Mouse (Mus musculus) spleen, postnatal 4 days (tissue): ENCODE data around the gene B3galnt1.

Source experiments
- DNase-seq, 2 experiments: peaks; one replicate each; pipeline ENCODE4 v3.0.0; 2022; ENCODE audit warnings: low spot score in 2 of 2

Gene B3galnt1

GRCm38 (mm10) chr3:69598261-69599165, at the start of gene B3galnt1:
Gene B3galnt1, minus strand, starts transcription at chr3:69598960.
- peak in 1 of 2 experiments; percentile 24 for DNase-seq

- DNase-seq, result no peak
These were observed 35.8 kb upstream of the B3galnt1 start for GRCm38 (mm10) chr3:69634521-69634920.

- no peak for DNase-seq
These were observed 35.1 kb upstream of the B3galnt1 start for GRCm38 (mm10) chr3:69633706-69634420.

GRCm38 (mm10) chr3:69626963-69627590, 28.3 kb upstream of the B3galnt1 start:
- DNase-seq, result no peak

DNA sequence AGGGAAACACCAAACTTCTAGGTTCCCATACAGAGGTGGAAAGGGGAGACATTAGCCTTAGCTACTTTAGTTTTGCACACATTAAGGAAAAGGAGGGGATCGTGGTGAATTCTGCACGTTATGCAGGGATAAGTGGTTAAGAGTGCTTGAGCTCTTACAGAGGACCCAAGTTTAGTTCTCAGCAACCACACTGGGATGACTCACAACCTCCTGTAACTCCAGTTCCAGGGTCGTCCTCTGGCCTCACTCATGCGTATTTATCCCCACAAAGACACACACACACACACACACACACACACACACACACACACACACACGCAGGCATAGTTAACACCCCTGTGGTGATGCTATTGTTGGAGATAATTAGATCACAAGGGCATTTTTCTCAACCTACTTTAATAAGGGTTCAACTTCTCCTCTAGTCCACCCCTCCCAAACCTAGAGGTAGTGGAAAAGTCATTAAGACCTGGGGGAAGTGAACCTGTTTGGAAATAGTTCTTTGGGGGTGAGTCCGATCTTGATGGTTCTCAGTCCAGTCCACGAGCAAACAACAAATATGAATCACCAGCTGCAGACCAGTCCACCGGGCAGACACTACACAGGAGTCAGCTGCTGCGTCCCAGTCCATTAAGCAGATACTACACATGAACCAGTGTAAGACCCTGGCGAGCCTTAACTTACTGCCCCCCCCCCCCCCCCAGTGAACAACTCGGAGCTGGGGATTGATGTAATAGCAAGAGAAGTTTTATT, 27.6 kb upstream of the B3galnt1 start:
- no peak for DNase-seq

GRCm38 (mm10) chr3:69624182-69624581, 25.4 kb upstream of the B3galnt1 start:
- no peak for DNase-seq

GRCm38 (mm10) chr3:69607909-69608308, 9.1 kb upstream of the B3galnt1 start:
- DNase-seq, result no peak

DNA sequence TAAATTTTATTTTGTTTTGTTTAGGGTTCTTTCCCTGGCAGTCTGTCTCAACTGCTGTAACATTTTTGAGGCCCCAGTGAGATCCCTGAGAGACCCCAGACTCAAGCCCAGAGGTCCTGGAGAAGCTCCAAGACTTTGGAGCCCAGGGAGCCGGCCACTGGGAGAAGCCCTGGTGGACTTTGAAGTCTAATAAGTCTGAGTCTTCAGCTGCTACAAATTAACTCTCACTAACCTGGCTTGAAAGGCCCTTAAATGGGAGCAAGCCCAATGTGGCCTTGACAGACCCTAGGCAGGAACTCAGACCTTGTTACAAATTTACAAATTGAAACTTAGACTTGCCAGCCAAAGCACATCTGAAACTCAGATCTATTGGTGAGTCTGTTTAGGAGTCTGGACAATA, 8.7 kb upstream of the B3galnt1 start:
- no peak for DNase-seq

GRCm38 (mm10) chr3:69606923-69607322, 8.2 kb upstream of the B3galnt1 start:
- no peak for DNase-seq

GRCm38 (mm10) chr3:69599166-69599500, 373 bp upstream of the B3galnt1 start:
- no peak for DNase-seq

DNA sequence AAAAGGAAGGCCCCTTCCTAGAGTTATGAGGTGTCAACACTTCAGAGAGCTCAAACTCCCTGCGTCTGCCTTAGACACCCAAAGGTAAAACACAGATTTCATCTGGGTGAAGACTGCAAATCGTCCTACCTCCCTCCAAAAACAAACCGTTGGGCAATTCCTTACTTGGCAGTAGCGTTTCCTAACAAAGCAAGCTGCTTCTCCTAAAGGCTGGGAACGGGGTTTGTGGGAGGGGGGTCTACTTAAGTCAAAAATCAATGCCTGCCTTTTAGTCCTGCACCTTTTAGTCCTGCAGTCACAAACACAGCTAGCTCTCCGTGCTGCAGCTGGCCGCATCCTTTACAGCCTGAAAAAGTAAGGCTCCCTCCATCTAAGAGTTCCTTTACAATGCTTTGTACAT, 944 bp downstream of the B3galnt1 start:
- DNase-seq, result no peak

- no peak for DNase-seq
These were observed 1.5 kb downstream of the B3galnt1 start for GRCm38 (mm10) chr3:69597211-69597610.

DNA sequence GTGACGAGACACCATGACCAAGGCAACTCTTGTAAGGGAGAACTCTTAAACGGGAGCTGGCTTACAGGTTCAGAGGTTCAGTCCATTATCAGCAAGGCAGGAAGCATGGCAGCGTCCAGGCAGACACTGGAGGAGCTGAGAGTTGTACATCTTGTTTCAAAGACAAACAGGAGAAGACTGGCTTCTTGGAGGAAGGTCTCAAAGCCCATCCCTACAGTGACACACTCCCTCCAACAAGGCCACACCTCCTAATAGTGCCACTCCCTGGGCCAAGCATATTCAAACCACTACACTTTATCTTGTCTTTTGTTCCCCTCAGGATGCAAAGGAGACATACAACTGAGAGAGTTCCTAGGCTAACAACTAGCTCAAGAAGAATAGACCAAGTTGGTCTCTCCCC, 2.6 kb downstream of the B3galnt1 start:
- no peak for DNase-seq

DNA sequence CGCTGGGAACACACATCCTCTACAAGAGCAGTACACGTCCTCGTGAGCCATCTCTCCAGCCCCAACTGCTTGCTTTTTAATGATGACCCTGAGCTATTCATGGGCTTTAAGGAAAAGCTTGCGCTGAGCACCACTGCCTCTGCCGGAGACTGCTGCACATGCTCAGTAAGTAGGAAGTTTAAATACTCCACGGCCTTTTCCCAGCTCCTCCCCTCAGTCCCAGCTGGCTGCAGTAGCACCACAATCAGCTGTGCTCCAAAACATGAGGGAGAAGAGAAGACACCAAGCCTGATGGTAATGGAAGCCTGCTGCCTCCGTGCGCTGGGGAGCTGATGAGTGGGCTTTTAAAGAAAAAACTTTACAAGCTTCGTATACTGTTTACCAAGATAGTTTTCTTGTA, 4.7 kb downstream of the B3galnt1 start:
- DNase-seq, result no peak

- DNase-seq, result no peak
These were observed 5.3 kb downstream of the B3galnt1 start for GRCm38 (mm10) chr3:69593426-69593825.

GRCm38 (mm10) chr3:69588101-69588760, 10.5 kb downstream of the B3galnt1 start:
- no peak for DNase-seq

GRCm38 (mm10) chr3:69583798-69584197, 15.0 kb downstream of the B3galnt1 start:
- no peak for DNase-seq

- DNase-seq, result no peak
These were observed 20.0 kb downstream of the B3galnt1 start for GRCm38 (mm10) chr3:69578791-69579190.

- no peak for DNase-seq
These were observed 22.0 kb downstream of the B3galnt1 start for GRCm38 (mm10) chr3:69576715-69577114.

DNA sequence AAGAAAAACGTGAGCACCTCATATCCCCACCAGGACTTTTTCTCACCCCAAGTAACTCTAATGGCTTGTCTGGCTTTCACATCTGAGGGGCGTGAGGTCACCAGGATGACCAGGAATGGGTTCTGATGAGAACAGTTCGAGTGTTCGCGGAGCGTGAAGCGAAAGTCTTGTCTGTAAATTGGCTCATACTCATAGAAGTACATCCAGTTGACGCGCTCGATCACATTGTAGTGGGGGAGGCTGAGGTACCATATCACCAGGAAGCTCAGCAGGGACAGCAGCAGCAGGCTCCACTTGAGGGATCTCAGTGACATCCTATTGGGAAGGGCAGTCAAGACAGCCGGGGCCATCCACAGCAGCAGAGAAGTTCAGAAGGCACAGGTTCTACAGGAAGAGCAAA, 23.2 kb downstream of the B3galnt1 start:
- DNase-seq, result peak in 1 of 2 experiments; percentile 53

DNA sequence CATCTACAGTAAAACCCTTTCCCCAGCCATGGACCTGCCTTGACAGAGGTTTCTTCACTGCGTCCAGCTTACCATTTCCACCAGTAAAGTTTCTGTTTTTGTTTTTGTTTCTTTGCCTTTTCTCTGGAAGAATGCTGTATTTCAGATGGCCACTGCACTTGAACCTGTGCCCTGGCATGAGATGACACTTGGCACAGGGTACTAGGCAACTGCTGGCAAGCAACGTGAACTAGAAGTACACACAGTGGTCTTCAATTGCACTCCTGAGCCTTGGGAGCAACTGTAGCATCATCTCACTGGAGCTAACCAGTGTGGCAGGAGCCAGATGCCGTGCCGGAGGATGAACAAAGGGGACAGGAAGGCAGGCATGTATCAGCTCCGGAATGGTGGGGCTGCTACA, 26.2 kb downstream of the B3galnt1 start:
- DNase-seq, result no peak
